Mouse (Mus musculus): ENCODE measurements around the gene Ugt1a1.

- TF ChIP-seq POLR2A (IDR thresholded peaks at IDR 0.05; ENCODE audit: low read depth, low read length) (no peak), CTCF (IDR thresholded peaks at IDR 0.05; ENCODE audit: borderline replicate concordance, insufficient read depth, low read length) (no peak)
Measured at GRCm38 (mm10) chr1:88232664-88233380, 21.1 kb downstream of the Ugt1a1 start.

Data from embryonic fibroblast, embryonic 13.5 days (primary cell).